Mouse (Mus musculus) MEL (cell line): ENCODE data around the gene Myh3. TPM values are rescaled to one million over a fixed set of nuclear protein-coding genes. Genes with fewer than 3 reads are reported as not detected.

Experiments used
- DNase-seq: peaks from one replicate; pipeline ENCODE4 v3.0.0; 2011; ENCODE audit warnings: low read depth, low spot score
- H3K27ac ChIP-seq: 2 replicates; pipeline ENCODE4 v1.5.1; 2012; ENCODE audit warnings: low read depth, mild to moderate bottlenecking, control low read depth, low read length, moderate library complexity; ENCODE audit not compliant: control insufficient read depth
- H3K27me3 ChIP-seq, 2 experiments: fragments of 150-350 bp in 1 of 2; sonication (generic) in 1 of 2; 2 replicates each; pipeline ENCODE4 v1.6.1; 2012; ENCODE audit warnings: low read length in 2 of 2, mild to moderate bottlenecking in 2 of 2, improper control_type of control experiment in 1 of 2, moderate library complexity in 1 of 2; ENCODE audit not compliant: insufficient read depth in 2 of 2, control insufficient read depth in 1 of 2
- H3K36me3 ChIP-seq, 2 experiments: 2 replicates each; pipeline ENCODE4 v1.6.1; 2012 to 2014; ENCODE audit warnings: low read length in 2 of 2, improper control_type of control experiment in 1 of 2, inconsistent platforms in 1 of 2, mild to moderate bottlenecking in 1 of 2; ENCODE audit not compliant: insufficient read depth in 2 of 2, control insufficient read depth in 1 of 2
- H3K4me1 ChIP-seq, 2 experiments: fragments of 150-350 bp in 1 of 2; sonication (generic) in 1 of 2; 2 replicates each; pipeline ENCODE4 v1.6.1; 2012; ENCODE audit warnings: low read length in 2 of 2, improper control_type of control experiment in 1 of 2, mild to moderate bottlenecking in 1 of 2; ENCODE audit not compliant: insufficient read depth in 2 of 2, control insufficient read depth in 1 of 2
- H3K4me3 ChIP-seq, 2 experiments: fragments of 150-350 bp in 1 of 2; sonication (generic) in 1 of 2; 2 replicates each; pipeline ENCODE4 v1.5.1; 2012; ENCODE audit warnings: low read depth in 2 of 2, low read length in 2 of 2, mild to moderate bottlenecking in 2 of 2, moderate library complexity in 2 of 2, control low read depth in 1 of 2, improper control_type of control experiment in 1 of 2; ENCODE audit not compliant: control insufficient read depth in 1 of 2, insufficient read depth in 1 of 2
- H3K79me2 ChIP-seq: 2 replicates; pipeline ENCODE4 v1.6.1; 2012; ENCODE audit warnings: mild to moderate bottlenecking, low read length, moderate library complexity; ENCODE audit not compliant: control insufficient read depth, poor library complexity, insufficient read depth
- H3K9ac ChIP-seq: 2 replicates; pipeline ENCODE4 v1.6.1; 2012; ENCODE audit warnings: low read depth, mild to moderate bottlenecking, control low read depth, low read length, moderate library complexity; ENCODE audit not compliant: control insufficient read depth, poor library complexity, severe bottlenecking
- H3K9me3 ChIP-seq: fragments of 150-350 bp; sonication (generic); replicated peaks from 2 replicates; pipeline ENCODE4 v1.6.1; 2012; ENCODE audit warnings: mild to moderate bottlenecking, low read length, improper control_type of control experiment, moderate library complexity; ENCODE audit not compliant: insufficient read depth
- BHLHE40 ChIP-seq: IDR thresholded peaks from 2 replicates; pipeline ENCODE4 v1.6.1; 2012; ENCODE audit warnings: low read depth, mild to moderate bottlenecking, inconsistent platforms, low read length, improper control_type of control experiment, borderline replicate concordance
- CHD1 ChIP-seq: IDR thresholded peaks from 2 replicates; pipeline ENCODE4 v1.6.1; 2012; ENCODE audit warnings: low read depth, mild to moderate bottlenecking, inconsistent platforms, low read length, improper control_type of control experiment
- CHD2 ChIP-seq: IDR thresholded peaks from 2 replicates; pipeline ENCODE4 v1.6.1; 2011; ENCODE audit warnings: low read length, improper control_type of control experiment
- CTCF ChIP-seq, 3 experiments: IDR thresholded peaks in 2 of 3; conservative IDR thresholded peaks in 1 of 3; 2 replicates each; pipeline ENCODE4 v1.5.1; 2011 to 2012; ENCODE audit warnings: low read length in 3 of 3, low read depth in 2 of 3, mild to moderate bottlenecking in 2 of 3, improper control_type of control experiment in 1 of 3, inconsistent platforms in 1 of 3, mixed read lengths in 1 of 3, moderate library complexity in 1 of 3; ENCODE audit not compliant: control insufficient read depth in 1 of 3, insufficient read depth in 1 of 3, poor library complexity in 1 of 3, severe bottlenecking in 1 of 3
- EP300 ChIP-seq, 2 experiments: IDR thresholded peaks; 2 replicates each; pipeline ENCODE4 v1.6.1; 2011; ENCODE audit warnings: improper control_type of control experiment in 2 of 2, low read length in 2 of 2, low read depth in 1 of 2, mild to moderate bottlenecking in 1 of 2
- ETS1 ChIP-seq: IDR thresholded peaks from 2 replicates; pipeline ENCODE4 v1.6.1; 2012; ENCODE audit warnings: low read depth, mild to moderate bottlenecking, inconsistent platforms, low read length, improper control_type of control experiment, moderate library complexity
- GABPA ChIP-seq: IDR thresholded peaks from 2 replicates; pipeline ENCODE4 v1.6.1; 2012; ENCODE audit warnings: low read depth, mild to moderate bottlenecking, inconsistent platforms, low read length, improper control_type of control experiment, moderate library complexity
- GATA1 ChIP-seq: IDR thresholded peaks from 2 replicates; pipeline ENCODE4 v1.6.1; 2011; ENCODE audit warnings: low read depth, low read length, improper control_type of control experiment
- MAZ ChIP-seq: IDR thresholded peaks from 2 replicates; pipeline ENCODE4 v1.6.1; 2012; ENCODE audit warnings: low read depth, mild to moderate bottlenecking, inconsistent platforms, low read length, improper control_type of control experiment
- MXI1 ChIP-seq: IDR thresholded peaks from 2 replicates; pipeline ENCODE4 v1.6.1; 2011; ENCODE audit warnings: mild to moderate bottlenecking, low read depth, low read length, improper control_type of control experiment
- MYC ChIP-seq: IDR thresholded peaks from 2 replicates; pipeline ENCODE4 v1.6.1; 2011; ENCODE audit warnings: low read depth, mild to moderate bottlenecking, low read length, improper control_type of control experiment, moderate library complexity
- NELFE ChIP-seq: IDR thresholded peaks from 2 replicates; pipeline ENCODE4 v1.6.1; 2011; ENCODE audit warnings: low read depth, low read length, improper control_type of control experiment
- NRF1 ChIP-seq: IDR thresholded peaks from 2 replicates; pipeline ENCODE4 v1.6.1; 2014; ENCODE audit warnings: low read depth, mild to moderate bottlenecking, inconsistent platforms, low read length, improper control_type of control experiment, moderate library complexity; ENCODE audit not compliant: poor library complexity, insufficient read depth, severe bottlenecking
- POLR2A ChIP-seq, 2 experiments: IDR thresholded peaks; 2 replicates each; pipeline ENCODE4 v1.6.1; 2011 to 2012; ENCODE audit warnings: low read length in 2 of 2, mild to moderate bottlenecking in 2 of 2, control low read depth in 1 of 2, improper control_type of control experiment in 1 of 2, low read depth in 1 of 2, moderate library complexity in 1 of 2; ENCODE audit not compliant: control insufficient read depth in 1 of 2, insufficient read depth in 1 of 2, poor library complexity in 1 of 2
- POLR2AphosphoS2 ChIP-seq: IDR thresholded peaks from 2 replicates; pipeline ENCODE4 v1.6.1; 2011; ENCODE audit warnings: low read length, improper control_type of control experiment
- SMC3 ChIP-seq: IDR thresholded peaks from 2 replicates; pipeline ENCODE4 v1.6.1; 2011; ENCODE audit warnings: low read depth, low read length, improper control_type of control experiment
- UBTF ChIP-seq: IDR thresholded peaks from 2 replicates; pipeline ENCODE4 v1.6.1; 2012; ENCODE audit warnings: low read depth, mild to moderate bottlenecking, inconsistent platforms, low read length, improper control_type of control experiment, moderate library complexity, borderline replicate concordance; ENCODE audit not compliant: insufficient read depth
- ZC3H11A ChIP-seq: IDR thresholded peaks from 2 replicates; pipeline ENCODE4 v1.6.1; 2012; ENCODE audit warnings: low read depth, mild to moderate bottlenecking, inconsistent platforms, low read length, improper control_type of control experiment
- ZKSCAN1 ChIP-seq: IDR thresholded peaks from 2 replicates; pipeline ENCODE4 v1.6.1; 2012; ENCODE audit warnings: low read depth, mild to moderate bottlenecking, inconsistent platforms, low read length, improper control_type of control experiment, moderate library complexity
- ZMIZ1 ChIP-seq: IDR thresholded peaks from 2 replicates; pipeline ENCODE4 v1.6.1; 2012; ENCODE audit warnings: low read depth, mild to moderate bottlenecking, inconsistent platforms, low read length, improper control_type of control experiment, moderate library complexity
- ZNF384 ChIP-seq: IDR thresholded peaks from 2 replicates; pipeline ENCODE4 v1.6.1; 2012; ENCODE audit warnings: low read depth, mild to moderate bottlenecking, inconsistent platforms, low read length, improper control_type of control experiment
- polyA plus RNA-seq, 2 experiments: library from polyadenylated mRNA; stranded (reverse) in 1 of 2; unstranded in 1 of 2; fragments of >175 nt in 1 of 2; fragments of >200 nt in 1 of 2; gene quantifications; 2 replicates each; pipeline versions ENCODE4 v1.2.1 to v1.2.4; 2012; ENCODE audit warnings: low replicate concordance in 2 of 2, low read depth in 1 of 2; ENCODE audit not compliant: insufficient read length in 2 of 2, insufficient read depth in 1 of 2, missing spikeins in 1 of 2
- total RNA-seq: library from RNA; depleted of rRNA; stranded (reverse); fragments of 300-350 nt; gene quantifications from 2 replicates; pipeline ENCODE4 v1.2.3, GENCODE M21; 2012; rRNA removed

The Myh3 gene
- 0.81 and 1.5 TPM in 2 replicates for total RNA-seq
- 1 to 10 TPM in 1 of 2 experiments, not detected in 1; 1.7 TPM for polyA plus RNA-seq

DNA sequence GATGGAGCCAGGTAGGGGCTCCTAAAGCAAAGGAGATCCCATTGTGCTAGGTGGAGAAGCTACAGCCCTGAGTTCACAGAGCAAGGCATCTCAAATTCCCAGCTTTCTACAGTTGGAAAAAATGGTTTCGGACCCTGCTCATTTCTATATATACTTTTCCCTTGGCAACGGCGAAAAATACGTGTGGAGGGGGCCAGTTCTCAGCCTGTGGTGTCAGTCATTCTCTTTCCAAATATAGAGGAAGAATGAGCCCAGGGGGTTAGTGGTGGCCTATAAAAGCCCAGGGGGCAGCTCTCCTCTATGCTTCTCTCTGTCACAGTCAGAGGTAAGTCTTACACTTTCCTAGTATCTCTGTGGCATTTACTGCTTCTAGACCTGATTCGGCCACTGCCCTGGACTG is at the start of gene Myh3:
Gene Myh3, plus strand, starts transcription at position 301 of the 400 bp plus-strand sequence.
- H3K79me2 ChIP-seq, result no peaks in the 10 kb centered on the region
- H3K27ac ChIP-seq, result no peak within 1 kb of the TSS
- no peak for DNase-seq
- H3K9me3 ChIP-seq, result no peaks in the 10 kb centered on the region
- H3K36me3 ChIP-seq, result peaks cover 0 to 2% of the 10 kb centered on the region in 2 experiments; a peak in 1 of 4 replicates
- peaks cover 3 to 6% of the 10 kb centered on the region in 2 experiments; a peak in 3 of 4 replicates for H3K4me1 ChIP-seq
- no peak within 1 kb of the TSS for H3K4me3 ChIP-seq
- no peak within 1 kb of the TSS for H3K9ac ChIP-seq
- H3K27me3 ChIP-seq, result peaks cover 4 to 6% of the 10 kb centered on the region in 2 experiments; a peak in 2 of 4 replicates
- TF ChIP-seq UBTF (no peak), ZKSCAN1 (no peak), GABPA (no peak), ZNF384 (no peak), POLR2A (IDR thresholded peaks at IDR 0.05; ENCODE audit: control insufficient read depth in 1 of 2, insufficient read depth in 1 of 2, low read depth in 1 of 2, low read length in 2 of 2, poor library complexity in 1 of 2) (no peak), ZMIZ1 (no peak), MXI1 (no peak), ZC3H11A (no peak), GATA1 (no peak), ETS1 (no peak), NRF1 (no peak), MAZ (no peak), MYC (no peak), CHD2 (no peak), CHD1 (no peak), POLR2AphosphoS2 (no peak), EP300 (IDR thresholded peaks at IDR 0.05; ENCODE audit: low read depth in 1 of 2, low read length in 2 of 2) (no peak), NELFE (no peak), BHLHE40 (no peak)

DNA sequence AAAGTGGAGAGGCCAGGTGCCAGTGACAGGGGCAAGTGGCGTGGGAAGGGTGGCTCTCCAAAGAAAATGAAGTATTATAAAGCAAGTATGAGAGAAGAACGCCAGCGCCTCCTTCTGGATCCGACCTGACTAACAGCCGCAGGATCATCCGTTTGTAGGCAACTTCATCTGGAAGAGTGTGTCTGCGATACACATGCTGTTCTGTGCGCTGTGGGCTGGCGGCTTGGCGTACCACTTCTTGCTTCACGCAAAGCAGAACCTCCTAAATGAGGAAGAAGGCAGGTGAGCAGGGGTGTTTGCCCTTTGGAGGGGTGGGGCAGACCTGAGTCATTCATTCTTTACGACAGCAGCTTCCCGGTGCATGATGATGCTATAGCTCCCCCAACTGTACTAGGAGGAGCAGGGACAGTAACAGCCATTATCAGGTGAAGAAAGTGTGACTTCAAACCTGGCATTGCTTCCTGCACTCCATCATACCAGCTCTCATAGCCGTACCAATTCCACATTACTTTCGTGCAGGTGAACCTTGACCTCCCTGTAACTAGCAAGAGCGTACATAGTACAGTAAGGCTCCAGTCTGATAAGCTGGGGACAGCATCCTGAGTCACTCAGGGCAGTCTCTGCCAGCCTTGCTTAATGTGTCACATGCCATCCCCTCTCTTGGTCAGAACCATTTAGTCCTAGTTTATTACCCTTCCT is 47.0 kb upstream of the Myh3 start:
- DNase-seq, result peak; percentile 39
- Histone ChIP-seq H3K27me3 (no peaks in the 10 kb centered on the region), H3K79me2 (no peaks in the 10 kb centered on the region), H3K9me3 (no peaks in the 10 kb centered on the region), H3K9ac (no peak overlapping the region), H3K4me3 (no peak overlapping the region), H3K4me1 (no peaks in the 10 kb centered on the region), H3K27ac (no peak overlapping the region), H3K36me3 (no peaks in the 10 kb centered on the region)
- TF ChIP-seq SMC3, result 0 out of 2 replicates have a peak, but pooled peaks have one; percentile 9
- TF ChIP-seq NELFE, result no peak
- TF ChIP-seq BHLHE40, result no peak
- no peak for TF ChIP-seq ZNF384
- no peak for TF ChIP-seq ZMIZ1
- TF ChIP-seq CTCF (IDR thresholded peaks at IDR 0.05 in 2 of 3, conservative IDR thresholded peaks at IDR 0.05 in 1 of 3; ENCODE audit: control insufficient read depth in 1 of 3, insufficient read depth in 1 of 3, low read depth in 2 of 3, low read length in 3 of 3, poor library complexity in 1 of 3, severe bottlenecking in 1 of 3), result peak in 2 of 3 experiments; percentile 37 to 49; a peak in 5 of 6 replicates
